Mouse (Mus musculus): Measurements from ENCODE around the gene Trpm4.
A peak's percentile ranks its signal among the peaks of the same experiment; 100 is the strongest.
"Not testable (repeated sequence)": the region's sequence is repeated elsewhere in the genome, so short reads cannot be mapped to it uniquely, and the experiment has no call there.

Gene Trpm4

GRCm38 (mm10) chr7:45333431-45333982 is at the start of gene Trpm4:
TSS of gene Trpm4 (minus strand) at chr7:45333780.
- DNase-seq, result peak; percentile 57 to 68

DNA sequence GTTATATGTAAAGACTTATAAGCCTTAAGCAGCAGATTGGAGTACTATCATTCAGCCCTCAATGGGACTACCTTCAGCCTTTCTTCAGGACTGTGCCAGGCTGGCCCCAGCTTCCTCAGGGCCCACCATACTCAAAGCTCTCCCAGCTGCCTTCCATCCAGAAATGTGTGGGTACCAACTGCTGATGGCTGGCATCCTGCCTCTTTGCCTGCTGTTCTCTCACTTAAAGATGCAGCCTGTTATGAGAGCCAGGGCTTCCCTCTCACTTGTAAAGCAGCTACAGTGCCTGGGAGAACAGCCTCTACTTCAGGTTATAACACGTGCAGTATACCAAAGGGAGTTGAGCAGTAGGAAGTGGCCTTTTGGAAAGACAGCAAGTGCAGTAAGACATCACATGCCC is 42.5 kb upstream of the Trpm4 start:
- no peak for DNase-seq

DNA sequence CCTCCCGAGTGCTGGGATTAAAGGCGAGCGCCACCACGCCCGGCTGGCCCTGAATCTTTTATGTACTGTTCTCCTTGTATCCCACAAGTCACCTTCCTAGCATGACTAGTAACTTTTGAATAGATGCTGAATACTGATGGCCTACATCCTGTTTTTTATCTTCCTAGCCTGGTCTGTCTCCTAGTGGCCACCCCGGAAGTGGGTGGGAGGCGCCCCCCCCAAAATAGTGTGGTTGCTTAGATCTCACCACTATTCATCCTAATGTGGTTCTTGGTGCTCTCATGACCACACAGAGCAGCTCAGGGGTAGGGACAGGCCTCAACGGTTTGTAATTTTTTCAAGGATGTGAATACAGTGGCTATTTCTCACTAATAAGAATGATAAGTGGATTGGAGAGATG is 41.0 kb upstream of the Trpm4 start:
- DNase-seq, result no peak

- DNase-seq, result no peak
Measured at GRCm38 (mm10) chr7:45372371-45372770, 38.8 kb upstream of the Trpm4 start.

GRCm38 (mm10) chr7:45370475-45371311 is 37.1 kb upstream of the Trpm4 start, which contains the start of gene Lin7b:
TSS of gene Lin7b (minus strand) at chr7:45370583.
- DNase-seq, result peak; percentile 83 to 88

DNA sequence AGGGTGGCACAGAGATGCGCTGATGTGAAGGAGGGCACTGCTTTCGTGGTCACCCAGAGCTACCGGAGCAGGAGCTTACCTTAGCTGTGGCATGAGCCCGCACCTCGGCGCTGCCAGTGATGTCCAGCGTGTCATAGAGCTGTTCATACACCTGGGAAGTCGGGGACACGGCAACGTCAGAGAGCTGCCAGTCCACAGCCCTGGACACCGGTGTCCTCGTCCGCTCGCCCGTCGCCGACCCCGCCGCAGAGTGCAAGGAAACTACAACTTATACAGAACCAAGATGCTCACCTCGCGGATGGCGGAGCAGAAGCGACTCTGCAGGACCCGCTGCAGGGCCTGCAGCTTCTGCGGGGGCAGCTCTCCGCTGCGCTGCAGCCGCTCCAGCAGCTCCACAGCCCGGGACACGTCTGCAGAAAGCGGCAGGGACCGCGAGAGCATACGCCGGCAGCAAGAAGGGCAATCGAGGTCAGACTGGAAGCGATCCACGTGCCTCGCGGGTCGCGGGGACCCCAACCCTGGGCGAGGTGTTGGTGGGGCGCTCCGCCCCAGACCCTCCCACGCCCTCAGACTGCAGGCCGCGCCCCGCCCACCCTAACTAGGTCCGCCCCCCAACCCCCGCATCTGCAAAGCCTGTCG is 36.4 kb upstream of the Trpm4 start:
- DNase-seq, result peak in 1 of 2 experiments; percentile 40

- DNase-seq, result no peak
Measured at GRCm38 (mm10) chr7:45369022-45369745, 35.6 kb upstream of the Trpm4 start.

DNA sequence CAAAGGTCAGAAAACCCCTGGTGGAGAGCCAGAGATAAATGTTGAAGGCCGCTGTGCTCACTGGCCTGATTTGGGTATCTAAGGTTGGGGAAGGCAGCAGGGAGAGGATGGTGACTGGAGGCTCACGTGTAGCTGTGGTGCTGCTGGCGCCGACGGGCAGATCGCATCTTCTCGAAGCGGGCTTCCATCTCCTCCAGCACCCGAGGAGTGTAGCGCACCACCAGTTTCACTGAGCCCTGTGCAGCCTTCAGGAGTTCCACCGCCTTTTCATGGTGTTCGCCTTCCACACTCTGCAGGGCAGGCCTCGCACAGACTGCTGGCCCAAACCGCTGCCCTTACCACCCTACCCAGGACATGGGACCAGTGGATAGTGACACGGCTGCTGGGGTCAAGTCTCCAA is 34.6 kb upstream of the Trpm4 start:
- peak in 1 of 2 experiments; percentile 26 for DNase-seq

GRCm38 (mm10) chr7:45367020-45367880 is 33.7 kb upstream of the Trpm4 start:
- peak; percentile 97 to 99 for DNase-seq

DNA sequence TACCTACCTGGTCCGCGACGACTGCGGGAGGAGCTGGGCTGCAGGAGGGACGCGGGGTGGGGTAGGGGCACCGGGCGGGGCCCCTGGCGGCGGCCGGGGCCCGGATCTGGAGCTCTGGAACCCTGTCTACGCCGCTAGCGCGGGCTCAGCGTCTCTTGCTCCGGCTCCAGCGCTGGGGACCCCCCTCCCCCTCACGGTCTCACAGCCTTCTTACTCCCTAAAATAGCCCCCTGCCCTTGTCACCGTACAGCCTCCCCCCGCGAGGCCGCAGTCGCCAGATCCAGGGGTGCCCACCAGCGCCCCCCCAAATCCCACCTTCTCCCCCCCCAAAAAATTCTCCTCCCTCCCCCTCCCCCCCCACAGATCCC is 33.1 kb upstream of the Trpm4 start, which contains the start of gene Ppfia3:
TSS of gene Ppfia3 (minus strand) at position 368 of the 368 bp plus-strand sequence.
- no peak for DNase-seq

DNA sequence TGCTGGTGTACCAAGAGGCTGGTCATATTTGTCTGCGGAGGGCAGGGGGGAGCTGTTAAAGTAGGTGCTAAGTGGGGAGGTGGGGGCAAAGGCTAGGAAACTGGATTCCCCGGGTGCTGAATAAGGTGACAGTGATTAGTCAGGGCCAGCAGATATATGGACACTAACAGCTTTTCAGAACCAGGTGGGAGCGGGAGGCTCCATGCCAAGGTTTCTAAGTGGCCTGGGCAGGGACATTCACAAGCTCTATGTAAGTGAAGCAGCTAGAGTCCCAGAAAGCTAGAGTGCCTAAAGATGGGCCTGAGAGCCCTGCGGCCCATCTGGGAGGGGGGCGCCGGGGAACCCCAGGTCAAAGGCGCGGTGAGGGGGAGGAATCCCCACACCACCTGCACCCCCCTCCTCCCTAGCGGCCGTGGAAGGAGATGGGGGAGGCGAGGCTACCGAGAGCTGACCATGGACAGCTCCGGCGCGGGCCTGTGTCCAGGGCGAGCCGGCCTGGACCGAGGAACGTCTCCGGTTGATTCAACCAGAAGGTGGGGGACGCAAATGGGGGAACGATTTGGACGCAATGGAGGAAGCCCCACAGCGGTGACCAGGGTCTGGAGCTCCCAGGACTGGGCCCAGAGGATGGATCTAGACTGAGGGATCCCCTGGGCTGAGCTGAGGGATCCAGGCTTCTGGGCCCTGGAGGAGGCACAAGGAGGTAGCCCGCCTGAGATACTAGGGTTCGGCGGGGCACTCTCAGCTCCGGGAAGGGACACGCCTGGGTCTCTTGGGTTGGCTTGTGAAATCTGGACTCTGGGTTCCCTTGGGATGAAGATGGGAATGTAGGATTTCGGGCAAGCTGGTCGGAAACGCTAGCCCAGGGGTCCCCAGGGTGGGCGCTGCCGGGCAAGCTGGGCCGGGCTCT is 32.4 kb upstream of the Trpm4 start:
- peak; percentile 65 to 66 for DNase-seq

- DNase-seq, result peak in 1 of 2 experiments; percentile 36
Measured at GRCm38 (mm10) chr7:45363983-45364382, 30.4 kb upstream of the Trpm4 start.

GRCm38 (mm10) chr7:45362801-45363200 is 29.2 kb upstream of the Trpm4 start:
- peak; percentile 70 to 77 for DNase-seq

- peak; percentile 82 to 86 for DNase-seq
Measured at GRCm38 (mm10) chr7:45361243-45361804, 27.7 kb upstream of the Trpm4 start.

DNA sequence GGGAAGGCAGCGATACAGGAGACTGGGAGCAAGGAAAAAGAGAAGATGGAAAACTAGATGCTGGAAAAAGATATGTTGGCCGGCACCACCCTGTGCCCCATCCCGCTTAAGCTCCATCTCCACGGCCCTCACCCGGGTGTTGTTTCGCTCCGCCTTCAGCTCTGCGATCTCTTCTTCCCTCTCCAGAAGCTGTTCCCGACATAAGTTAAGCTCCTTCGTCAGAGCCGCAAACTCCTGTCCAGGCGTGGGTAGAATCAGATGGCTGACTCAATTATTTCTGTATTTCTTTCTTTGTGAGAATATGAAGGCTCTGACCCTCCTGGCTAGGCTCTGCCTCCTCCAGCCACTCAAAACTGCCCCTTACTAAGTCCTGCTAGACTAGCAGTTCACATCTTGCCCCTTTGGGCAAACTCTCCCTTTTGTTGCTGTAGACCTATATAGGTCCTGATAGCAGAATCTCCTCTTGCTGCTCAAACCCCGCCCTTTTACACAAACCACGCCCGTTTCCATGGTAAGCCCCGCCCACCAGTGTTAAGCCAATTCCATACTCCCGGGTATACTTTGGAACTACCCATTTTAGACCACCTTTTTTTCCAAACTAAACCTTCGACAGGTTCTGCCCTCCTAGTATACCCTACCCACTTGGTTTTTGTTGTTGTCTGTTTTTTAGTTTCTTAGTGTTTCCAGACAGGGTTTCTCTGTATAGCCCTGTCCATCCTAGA is 27.0 kb upstream of the Trpm4 start:
- no peak for DNase-seq

GRCm38 (mm10) chr7:45359081-45359480 is 25.5 kb upstream of the Trpm4 start:
- not testable (repeated sequence) for DNase-seq

GRCm38 (mm10) chr7:45356087-45356486 is 22.5 kb upstream of the Trpm4 start:
- no peak for DNase-seq

- no peak for DNase-seq
Measured at GRCm38 (mm10) chr7:45355318-45356020, 21.9 kb upstream of the Trpm4 start.

DNA sequence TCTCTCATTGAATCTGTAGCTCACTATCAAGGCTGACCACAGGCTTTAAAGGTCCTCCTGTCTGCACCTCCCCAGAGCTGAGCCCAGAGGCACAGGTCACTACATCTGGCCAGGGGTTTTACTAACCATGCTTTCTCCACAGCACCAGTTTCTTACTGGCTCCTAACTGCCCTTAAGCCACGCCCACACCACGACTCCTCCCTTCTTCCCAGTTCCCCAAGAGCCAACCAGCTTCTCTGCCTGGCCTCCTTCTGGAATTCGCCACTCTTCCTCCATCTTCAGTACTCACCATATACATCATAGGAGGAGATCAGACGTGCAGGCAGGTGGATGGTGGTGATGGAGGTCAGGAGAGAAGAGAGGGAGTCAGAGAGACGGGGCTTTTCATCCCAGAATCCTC is 19.5 kb upstream of the Trpm4 start:
- no peak for DNase-seq

Measured in cerebellum, postnatal 36 days (tissue).